Mouse (Mus musculus) spleen, postnatal 0 days (tissue): Measurements from ENCODE around the gene Sapcd2. TPM values are rescaled to one million over a fixed set of nuclear protein-coding genes. Genes with fewer than 3 reads are reported as not detected.

Source experiments
- polyA plus RNA-seq: library from polyadenylated mRNA; unstranded; fragments of >200 nt; fragmentation: Nextera tagmentation; extraction: Ambion mirVana; gene quantifications from 2 replicates; pipeline ENCODE4 v1.2.1, GENCODE M21; 2015

The Sapcd2 gene
- 28.3 and 28.4 TPM in 2 replicates for polyA plus RNA-seq

GRCm38 (mm10) chr2:25371764-25372643 lies at the start of gene Sapcd2:
Gene Sapcd2 (plus strand): TSS chr2:25372321.

GRCm38 (mm10) chr2:25332286-25333160 lies 39.6 kb upstream of the Sapcd2 start, which contains the start of gene Man1b1:
Gene Man1b1 (plus strand): TSS chr2:25332338.

GRCm38 (mm10) chr2:25356208-25357079 lies 15.7 kb upstream of the Sapcd2 start, which contains the start of gene Dpp7:
Gene Dpp7 (minus strand): TSS chr2:25356359.

GRCm38 (mm10) chr2:25365091-25365761 lies 6.9 kb upstream of the Sapcd2 start, which contains the start of gene Uap1l1:
Gene Uap1l1 (minus strand): TSS chr2:25365682.

GRCm38 (mm10) chr2:25395721-25396596 lies 23.8 kb downstream of the Sapcd2 start, which contains the start of gene Entpd2:
Gene Entpd2 (plus strand): TSS chr2:25395874.

GRCm38 (mm10) chr2:25399051-25399450 lies 26.9 kb downstream of the Sapcd2 start, which contains the start of gene Npdc1:
Gene Npdc1 (plus strand): TSS chr2:25399351.

GRCm38 (mm10) chr2:25422587-25423410 lies 50.7 kb downstream of the Sapcd2 start, which contains the start of gene Fut7:
Gene Fut7 (plus strand): TSS chr2:25423267.

Other genes starting within 250 kb of the Sapcd2 start
- 5.3 and 5.6 TPM in 2 replicates for gene Nrarp, start 191.6 kb upstream of the Sapcd2 start, polyA plus RNA-seq
- 9.0 and 12.1 TPM in 2 replicates for gene Tor4a, start 175.4 kb upstream of the Sapcd2 start, polyA plus RNA-seq
- 46.6 and 50.8 TPM in 2 replicates for gene Nelfb, start 160.8 kb upstream of the Sapcd2 start, polyA plus RNA-seq
- not detected in 2 replicates for gene Stpg3, start 157.7 kb upstream of the Sapcd2 start, polyA plus RNA-seq
- 0.82 and 1.2 TPM in 2 replicates for gene Fam166a, start 153.6 kb upstream of the Sapcd2 start, polyA plus RNA-seq
- 605 and 682 TPM in 2 replicates for gene Tubb4b, start 147.6 kb upstream of the Sapcd2 start, polyA plus RNA-seq
- 0.07 TPM in 1 of 2 replicates, not detected in the other for gene Slc34a3, start 138.0 kb upstream of the Sapcd2 start, polyA plus RNA-seq
- 0.10 TPM in 1 of 2 replicates, not detected in the other for gene Rnf224, start 135.5 kb upstream of the Sapcd2 start, polyA plus RNA-seq
- 0.69 and 0.85 TPM in 2 replicates for gene Rnf208, start 130.1 kb upstream of the Sapcd2 start, polyA plus RNA-seq
- not detected in 2 replicates for gene Cysrt1, start 129.9 kb upstream of the Sapcd2 start, polyA plus RNA-seq
- 2.9 and 3.5 TPM in 2 replicates for gene AL732309.1, start 125.5 kb upstream of the Sapcd2 start, polyA plus RNA-seq
- 31.2 and 35.2 TPM in 2 replicates for gene Tmem203, start 116.9 kb upstream of the Sapcd2 start, polyA plus RNA-seq
- gene Tprn, start 109.7 kb upstream of the Sapcd2 start, polyA plus RNA-seq = 7.7 and 9.0 TPM in 2 replicates
- gene Ssna1, start 99.9 kb upstream of the Sapcd2 start, polyA plus RNA-seq = 176 and 182 TPM in 2 replicates
- gene Anapc2, start 99.8 kb upstream of the Sapcd2 start, polyA plus RNA-seq = 45.1 and 48.8 TPM in 2 replicates
- not detected in 2 replicates for gene Tmem210, start 84.2 kb upstream of the Sapcd2 start, polyA plus RNA-seq
- gene Lrrc26, start 82.4 kb upstream of the Sapcd2 start, polyA plus RNA-seq = not detected in 2 replicates
- gene Grin1, start 53.1 kb upstream of the Sapcd2 start, polyA plus RNA-seq = 0.06 TPM in 1 of 2 replicates, not detected in the other
- gene Man1b1, start 40.0 kb upstream of the Sapcd2 start, polyA plus RNA-seq = 30.8 and 37.7 TPM in 2 replicates
- 8.5 and 10.1 TPM in 2 replicates for gene Dpp7, start 16.0 kb upstream of the Sapcd2 start, polyA plus RNA-seq
- 20.1 and 27.6 TPM in 2 replicates for gene Uap1l1, start 6.6 kb upstream of the Sapcd2 start, polyA plus RNA-seq
- 1.3 and 2.0 TPM in 2 replicates for gene Entpd2, start 23.6 kb downstream of the Sapcd2 start, polyA plus RNA-seq
- 11.4 and 14.1 TPM in 2 replicates for gene Npdc1, start 27.0 kb downstream of the Sapcd2 start, polyA plus RNA-seq
- 1.7 and 2.6 TPM in 2 replicates for gene Fut7, start 50.9 kb downstream of the Sapcd2 start, polyA plus RNA-seq
- gene Abca2, start 56.4 kb downstream of the Sapcd2 start, polyA plus RNA-seq = 1.5 and 1.6 TPM in 2 replicates
- gene Clic3, start 84.5 kb downstream of the Sapcd2 start, polyA plus RNA-seq = 4.8 and 4.9 TPM in 2 replicates
- 22.5 and 28.9 TPM in 2 replicates for gene Paxx, start 88.8 kb downstream of the Sapcd2 start, polyA plus RNA-seq
- 1.7 and 2.4 TPM in 2 replicates for gene Ptgds, start 97.7 kb downstream of the Sapcd2 start, polyA plus RNA-seq
- gene Lcn12, start 121.6 kb downstream of the Sapcd2 start, polyA plus RNA-seq = not detected in 2 replicates
- gene Fbxw5, start 128.4 kb downstream of the Sapcd2 start, polyA plus RNA-seq = 30.8 and 34.7 TPM in 2 replicates
- gene C8g, start 129.4 kb downstream of the Sapcd2 start, polyA plus RNA-seq = 2.9 and 3.8 TPM in 2 replicates
- 19.0 and 19.7 TPM in 2 replicates for gene Traf2, start 174.6 kb downstream of the Sapcd2 start, polyA plus RNA-seq
- gene Edf1, start 185.5 kb downstream of the Sapcd2 start, polyA plus RNA-seq = 166 and 189 TPM in 2 replicates
- gene Mamdc4, start 202.5 kb downstream of the Sapcd2 start, polyA plus RNA-seq = 0.29 and 0.80 TPM in 2 replicates
- gene Phpt1, start 202.9 kb downstream of the Sapcd2 start, polyA plus RNA-seq = 52.5 and 57.5 TPM in 2 replicates
- gene Ajm1, start 209.4 kb downstream of the Sapcd2 start, polyA plus RNA-seq = 0.02 and 0.45 TPM in 2 replicates
- 31.4 and 36.5 TPM in 2 replicates for gene Rabl6, start 236.2 kb downstream of the Sapcd2 start, polyA plus RNA-seq
- 0.13 and 0.16 TPM in 2 replicates for gene Ccdc183, start 245.4 kb downstream of the Sapcd2 start, polyA plus RNA-seq
- 10.7 and 15.0 TPM in 2 replicates for gene Tmem141, start 249.7 kb downstream of the Sapcd2 start, polyA plus RNA-seq